Mouse (Mus musculus): ENCODE measurements at regions not wholly inside any gene's neighbourhood (a gene's known extent, or its start where the extent isn't known, plus 50 kb on each side); places are given as distances from the start of the nearest gene placed in this dataset.

- no peaks in the 10 kb centered on the region for H3K36me3 ChIP-seq (ENCODE audit: control insufficient read depth, insufficient read depth, low read length)
- peaks cover 15% of the 10 kb centered on the region for H3K4me1 ChIP-seq (replicated peaks; ENCODE audit: control insufficient read depth, insufficient read depth, low read length)
- H3K9me3 ChIP-seq (ENCODE audit: control insufficient read depth, low read length) = no peaks in the 10 kb centered on the region
- no peak overlapping the region for H3K27ac ChIP-seq (ENCODE audit: low read depth)
- H3K4me3 ChIP-seq (ENCODE audit: low read depth, low read length) = no peak overlapping the region
- H3K27me3 ChIP-seq (replicated peaks; ENCODE audit: control insufficient read depth, insufficient read depth, low read length) = no peaks in the 10 kb centered on the region
- no peak overlapping the region for H3K9ac ChIP-seq (ENCODE audit: low read length)
- H3K4me2 ChIP-seq (ENCODE audit: low read length) = no peak overlapping the region
- WGBS = 51% methylated on average over 2 of the region's 2 CpGs
- DNase-seq (ENCODE audit: low spot score) (no peak), ATAC-seq (replicated peaks; ENCODE audit: low FRiP score, low TSS enrichment, low read depth) (no peak)
These were observed 346.3 kb downstream of the Rps24 start for GRCm38 (mm10) chr14:24833211-24833610.

- no peak for ATAC-seq (replicated peaks; ENCODE audit: low FRiP score, low TSS enrichment, low read depth)
- H3K27ac ChIP-seq (ENCODE audit: low read depth) = no peak overlapping the region
- 86% methylated on average over 4 of the region's 4 CpGs for WGBS
- no peak overlapping the region for H3K9ac ChIP-seq (ENCODE audit: low read length)
- no peak overlapping the region for H3K4me2 ChIP-seq (ENCODE audit: low read length)
- H3K36me3 ChIP-seq (ENCODE audit: control insufficient read depth, insufficient read depth, low read length) = no peaks in the 10 kb centered on the region
- no peak for DNase-seq (ENCODE audit: low spot score)
- H3K9me3 ChIP-seq (ENCODE audit: control insufficient read depth, low read length) = no peaks in the 10 kb centered on the region
- no peak overlapping the region for H3K4me3 ChIP-seq (ENCODE audit: low read depth, low read length)
- H3K27me3 ChIP-seq (replicated peaks; ENCODE audit: control insufficient read depth, insufficient read depth, low read length) = no peaks in the 10 kb centered on the region
- H3K4me1 ChIP-seq (replicated peaks; ENCODE audit: control insufficient read depth, insufficient read depth, low read length) = no peaks in the 10 kb centered on the region; the same call in 1 of the 2 replicates
These were observed 351.3 kb downstream of the Rps24 start for GRCm38 (mm10) chr14:24838219-24838618.

DNA sequence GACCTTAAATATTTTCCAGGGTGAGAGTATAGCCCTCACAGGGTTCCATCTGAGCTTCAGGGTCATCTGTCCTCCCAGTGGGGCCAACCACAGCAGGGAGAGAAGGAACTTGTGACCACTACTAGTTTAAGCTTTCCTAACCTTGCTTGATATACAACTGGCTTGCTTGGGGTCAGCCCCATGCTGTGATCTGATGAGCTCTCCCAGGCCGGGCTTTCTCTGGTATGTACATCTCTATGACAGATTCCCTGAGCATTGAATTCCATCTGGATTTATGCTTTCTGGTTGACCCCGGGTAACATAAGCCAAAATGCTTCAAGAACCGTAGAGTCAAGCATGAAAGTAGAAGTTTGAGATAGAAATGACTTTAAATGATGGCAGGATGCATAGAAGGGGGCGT lies 352.1 kb downstream of the Rps24 start:
- H3K4me1 ChIP-seq (replicated peaks; ENCODE audit: control insufficient read depth, insufficient read depth, low read length) = no peaks in the 10 kb centered on the region; the same call in 1 of the 2 replicates
- 58% methylated on average over 4 of the region's 4 CpGs for WGBS

DNA sequence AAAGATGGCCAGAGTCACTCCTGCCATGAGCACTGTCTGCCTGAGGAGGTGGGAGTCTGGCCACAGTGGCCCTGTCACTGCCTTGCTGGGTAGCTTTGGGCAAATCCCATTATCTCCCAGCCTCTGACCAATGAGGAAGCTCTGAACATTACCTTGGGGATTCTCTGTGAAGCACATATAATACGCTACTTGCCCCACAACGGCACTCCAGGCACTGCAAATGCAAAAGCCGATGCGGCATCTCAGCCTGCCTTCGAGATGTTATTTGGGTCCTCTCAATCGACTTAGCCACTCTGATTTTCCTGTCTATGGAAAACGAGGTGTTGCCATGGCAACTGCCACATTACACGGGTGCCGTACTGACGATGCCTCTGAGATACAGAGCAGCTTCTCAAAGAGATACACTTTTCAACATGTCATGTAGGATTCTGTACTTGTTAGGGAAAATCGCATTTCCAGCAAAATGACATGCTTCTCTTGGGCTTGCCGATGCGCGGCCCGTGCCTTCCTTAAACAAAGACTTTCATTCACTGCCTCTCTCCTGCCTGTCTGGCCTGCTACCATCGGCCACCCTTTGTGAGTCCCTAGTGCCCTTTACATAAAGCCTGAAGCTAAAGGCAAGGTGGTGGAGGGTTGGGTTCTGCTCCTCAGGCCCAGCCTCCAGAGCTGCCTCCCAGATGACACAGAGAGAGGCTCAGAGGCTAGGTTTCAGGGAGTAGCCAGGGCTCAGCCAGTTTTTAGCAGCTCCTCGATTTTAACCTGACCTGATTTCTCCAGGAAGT lies 355.0 kb downstream of the Rps24 start:
- Histone ChIP-seq H3K4me2 (ENCODE audit: low read length) (no peak overlapping the region), H3K27ac (ENCODE audit: low read depth) (0 out of 2 replicates have a peak overlapping the region, but pooled peaks have one; percentile 47), H3K36me3 (ENCODE audit: control insufficient read depth, insufficient read depth, low read length) (no peaks in the 10 kb centered on the region), H3K27me3 (replicated peaks; ENCODE audit: control insufficient read depth, insufficient read depth, low read length) (no peaks in the 10 kb centered on the region), H3K9ac (ENCODE audit: low read length) (no peak overlapping the region), H3K4me3 (ENCODE audit: low read depth, low read length) (no peak overlapping the region), H3K9me3 (ENCODE audit: control insufficient read depth, low read length) (no peaks in the 10 kb centered on the region), H3K4me1 (replicated peaks; ENCODE audit: control insufficient read depth, insufficient read depth, low read length) (no peaks in the 10 kb centered on the region; the same call in 1 of the 2 replicates)
- ATAC-seq (replicated peaks; ENCODE audit: low FRiP score, low TSS enrichment, low read depth) (no peak), DNase-seq (ENCODE audit: low spot score) (no peak)
- WGBS = 62% methylated on average over 17 of the region's 17 CpGs

More for the DNA sequence above, 352.1 kb downstream of the Rps24 start:
- no peaks in the 10 kb centered on the region for H3K36me3 ChIP-seq (ENCODE audit: control insufficient read depth, insufficient read depth, low read length)
- no peak for ATAC-seq (replicated peaks; ENCODE audit: low FRiP score, low TSS enrichment, low read depth)
- no peaks in the 10 kb centered on the region for H3K9me3 ChIP-seq (ENCODE audit: control insufficient read depth, low read length)
- no peak overlapping the region for H3K9ac ChIP-seq (ENCODE audit: low read length)
- DNase-seq (ENCODE audit: low spot score) = no peak
- no peak overlapping the region for H3K4me2 ChIP-seq (ENCODE audit: low read length)
- H3K27ac ChIP-seq (ENCODE audit: low read depth) = no peak overlapping the region
- H3K4me3 ChIP-seq (ENCODE audit: low read depth, low read length) = no peak overlapping the region
- no peaks in the 10 kb centered on the region for H3K27me3 ChIP-seq (replicated peaks; ENCODE audit: control insufficient read depth, insufficient read depth, low read length)

DNA sequence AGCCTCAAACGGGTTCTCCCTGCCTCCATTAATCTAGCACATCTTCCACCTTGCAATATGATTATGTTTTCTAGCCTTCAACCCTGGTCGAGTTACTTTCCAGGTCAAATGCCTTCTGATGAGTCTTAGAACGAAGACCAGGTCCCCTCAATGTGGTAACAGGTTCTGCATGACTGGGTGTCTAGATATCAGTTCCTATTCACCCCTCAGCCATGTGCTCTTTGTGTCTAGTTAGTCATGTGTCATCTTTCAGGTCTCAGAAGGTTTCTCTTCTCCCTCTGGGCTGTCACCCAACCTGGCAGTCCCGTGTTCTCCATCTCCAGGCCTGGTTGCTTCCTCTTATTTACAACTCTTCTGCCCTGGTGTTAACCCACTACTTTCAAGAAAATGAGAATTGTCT lies 356.7 kb downstream of the Rps24 start:
- no peak overlapping the region for H3K4me3 ChIP-seq (ENCODE audit: low read depth, low read length)
- ATAC-seq (replicated peaks; ENCODE audit: low FRiP score, low TSS enrichment, low read depth) (no peak), DNase-seq (ENCODE audit: low spot score) (no peak)
- no peaks in the 10 kb centered on the region for H3K27me3 ChIP-seq (replicated peaks; ENCODE audit: control insufficient read depth, insufficient read depth, low read length)
- no peaks in the 10 kb centered on the region for H3K9me3 ChIP-seq (ENCODE audit: control insufficient read depth, low read length)
- 56% methylated on average over 4 of the region's 4 CpGs for WGBS
- no peaks in the 10 kb centered on the region; the same call in 1 of the 2 replicates for H3K4me1 ChIP-seq (replicated peaks; ENCODE audit: control insufficient read depth, insufficient read depth, low read length)
- H3K36me3 ChIP-seq (ENCODE audit: control insufficient read depth, insufficient read depth, low read length) = no peaks in the 10 kb centered on the region
- no peak overlapping the region for H3K27ac ChIP-seq (ENCODE audit: low read depth)
- no peak overlapping the region for H3K9ac ChIP-seq (ENCODE audit: low read length)
- H3K4me2 ChIP-seq (ENCODE audit: low read length) = no peak overlapping the region

DNA sequence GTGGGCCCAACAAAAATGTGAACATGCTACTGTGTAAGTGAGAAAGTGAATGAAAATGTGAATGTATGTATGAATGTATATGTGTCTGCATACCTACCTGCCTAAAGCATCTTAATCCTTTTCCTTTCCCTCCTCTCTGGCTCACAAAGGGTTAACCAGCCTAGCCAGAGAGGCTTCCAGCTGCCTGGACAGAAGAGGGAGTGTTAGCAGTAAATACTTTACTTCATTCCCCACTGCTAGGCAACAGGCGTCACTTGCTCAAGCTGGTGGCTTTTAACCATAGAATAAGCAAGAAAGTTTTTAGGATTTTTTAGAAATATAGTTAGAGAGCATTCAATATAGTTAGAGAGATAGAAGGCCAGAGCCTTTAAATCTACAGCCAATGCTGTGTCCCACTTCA lies 363.6 kb downstream of the Rps24 start:
- H3K4me3 ChIP-seq (ENCODE audit: low read depth, low read length) = no peak overlapping the region
- peaks cover 5% of the 10 kb centered on the region; the same call in 1 of the 2 replicates for H3K4me1 ChIP-seq (replicated peaks; ENCODE audit: control insufficient read depth, insufficient read depth, low read length)
- no peak overlapping the region for H3K9ac ChIP-seq (ENCODE audit: low read length)
- no peaks in the 10 kb centered on the region for H3K9me3 ChIP-seq (ENCODE audit: control insufficient read depth, low read length)
- no peak overlapping the region for H3K4me2 ChIP-seq (ENCODE audit: low read length)
- H3K27ac ChIP-seq (ENCODE audit: low read depth) = no peak overlapping the region
- H3K36me3 ChIP-seq (ENCODE audit: control insufficient read depth, insufficient read depth, low read length) = no peaks in the 10 kb centered on the region
- H3K27me3 ChIP-seq (replicated peaks; ENCODE audit: control insufficient read depth, insufficient read depth, low read length) = no peaks in the 10 kb centered on the region
- WGBS = 4% methylated on average over 1 of the region's 1 CpGs
- ATAC-seq (replicated peaks; ENCODE audit: low FRiP score, low TSS enrichment, low read depth) (no peak), DNase-seq (ENCODE audit: low spot score) (no peak)

DNA sequence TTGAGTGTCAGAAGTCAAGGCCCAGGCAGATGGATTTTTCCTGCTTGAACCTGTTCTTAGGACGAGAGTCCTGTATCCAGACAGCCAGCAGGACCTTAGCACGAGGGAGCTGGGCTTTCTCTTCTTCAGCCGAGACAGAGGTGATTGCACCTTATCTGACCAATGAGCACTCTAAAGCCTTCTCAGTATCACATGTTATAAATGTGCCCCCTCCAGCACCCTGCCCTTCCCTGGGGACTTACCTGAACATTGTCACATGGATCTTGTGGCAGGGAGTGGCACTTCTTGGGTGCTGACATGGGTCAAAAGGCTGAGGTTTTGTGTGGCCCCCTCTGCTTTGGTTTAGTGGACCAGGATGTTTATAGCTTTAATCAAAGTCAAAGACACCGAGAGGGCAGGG lies 367.5 kb downstream of the Rps24 start:
- H3K4me1 ChIP-seq (replicated peaks; ENCODE audit: control insufficient read depth, insufficient read depth, low read length) = peaks cover 5% of the 10 kb centered on the region; the same call in 1 of the 2 replicates
- WGBS = 34% methylated on average over 4 of the region's 4 CpGs
- H3K4me2 ChIP-seq (ENCODE audit: low read length) = no peak overlapping the region
- no peaks in the 10 kb centered on the region for H3K27me3 ChIP-seq (replicated peaks; ENCODE audit: control insufficient read depth, insufficient read depth, low read length)
- no peak for ATAC-seq (replicated peaks; ENCODE audit: low FRiP score, low TSS enrichment, low read depth)
- no peak overlapping the region for H3K27ac ChIP-seq (ENCODE audit: low read depth)
- H3K4me3 ChIP-seq (ENCODE audit: low read depth, low read length) = no peak overlapping the region
- no peaks in the 10 kb centered on the region for H3K36me3 ChIP-seq (ENCODE audit: control insufficient read depth, insufficient read depth, low read length)
- no peaks in the 10 kb centered on the region for H3K9me3 ChIP-seq (ENCODE audit: control insufficient read depth, low read length)
- H3K9ac ChIP-seq (ENCODE audit: low read length) = no peak overlapping the region
- DNase-seq (ENCODE audit: low spot score) = no peak

- Histone ChIP-seq H3K4me1 (replicated peaks; ENCODE audit: control insufficient read depth, insufficient read depth, low read length) (peaks cover 8% of the 10 kb centered on the region), H3K4me2 (ENCODE audit: low read length) (no peak overlapping the region), H3K4me3 (ENCODE audit: low read depth, low read length) (no peak overlapping the region), H3K36me3 (ENCODE audit: control insufficient read depth, insufficient read depth, low read length) (no peaks in the 10 kb centered on the region), H3K9ac (ENCODE audit: low read length) (no peak overlapping the region), H3K9me3 (ENCODE audit: control insufficient read depth, low read length) (no peaks in the 10 kb centered on the region), H3K27me3 (replicated peaks; ENCODE audit: control insufficient read depth, insufficient read depth, low read length) (no peaks in the 10 kb centered on the region), H3K27ac (ENCODE audit: low read depth) (no peak overlapping the region)
- ATAC-seq (replicated peaks; ENCODE audit: low FRiP score, low TSS enrichment, low read depth) (no peak), DNase-seq (ENCODE audit: low spot score) (no peak)
- 61% methylated on average over 8 of the region's 8 CpGs for WGBS
These were observed 375.2 kb downstream of the Rps24 start for GRCm38 (mm10) chr14:24862171-24862570.

DNA sequence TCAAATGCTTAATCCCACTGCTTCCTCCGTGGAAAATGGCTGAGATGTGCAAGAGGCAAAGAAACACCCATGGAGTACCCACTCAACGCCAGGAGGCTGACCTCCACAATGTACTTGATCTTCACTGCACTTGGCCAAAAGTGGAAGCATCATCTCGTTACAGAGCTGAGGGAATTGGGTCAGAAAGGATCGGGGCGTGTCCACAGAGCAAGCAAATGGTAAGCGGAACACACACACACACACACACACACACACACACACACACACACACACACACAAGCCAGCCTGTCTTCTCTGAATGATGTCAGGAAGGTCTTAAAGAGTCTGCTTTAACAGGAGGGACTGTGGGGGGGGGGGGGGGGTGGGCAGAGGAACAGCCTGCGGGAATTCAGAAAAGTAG lies 375.7 kb downstream of the Rps24 start:
- Histone ChIP-seq H3K9ac (ENCODE audit: low read length) (no peak overlapping the region), H3K36me3 (ENCODE audit: control insufficient read depth, insufficient read depth, low read length) (no peaks in the 10 kb centered on the region), H3K4me1 (replicated peaks; ENCODE audit: control insufficient read depth, insufficient read depth, low read length) (peaks cover 8% of the 10 kb centered on the region), H3K9me3 (ENCODE audit: control insufficient read depth, low read length) (no peaks in the 10 kb centered on the region), H3K27ac (ENCODE audit: low read depth) (no peak overlapping the region), H3K4me2 (ENCODE audit: low read length) (no peak overlapping the region), H3K4me3 (ENCODE audit: low read depth, low read length) (no peak overlapping the region), H3K27me3 (replicated peaks; ENCODE audit: control insufficient read depth, insufficient read depth, low read length) (no peaks in the 10 kb centered on the region)
- no peak for ATAC-seq (replicated peaks; ENCODE audit: low FRiP score, low TSS enrichment, low read depth)
- no peak for DNase-seq (ENCODE audit: low spot score)
- 67% methylated on average over 7 of the region's 7 CpGs for WGBS

All from intestine, embryonic 14.5 days (tissue).